Mouse (Mus musculus): ENCODE results near the gene Prkab1. TPM values are rescaled to one million over a fixed set of nuclear protein-coding genes. Genes with fewer than 3 reads are reported as not detected.

The Prkab1 gene
- 84.0 and 84.8 TPM in 2 replicates for polyA plus RNA-seq (2016; fragmentation: Nextera tagmentation; extraction: Ambion mirVana)

GRCm38 (mm10) chr5:116024327-116024739 lies at the start of gene Prkab1:
TSS of gene Prkab1 (minus strand) at chr5:116024508.
- under 1% methylated on average over 46 of the region's 46 CpGs for WGBS
- peak; percentile 98 for DNase-seq (ENCODE audit: low spot score)
- peaks cover 17% of the 10 kb centered on the region for H3K4me1 ChIP-seq
- no peaks in the 10 kb centered on the region for H3K27me3 ChIP-seq (ENCODE audit: low read depth, poor library complexity, severe bottlenecking)
- H3K4me3 ChIP-seq: peak within 1 kb of the TSS; percentile 89
- peaks cover 32% of the 10 kb centered on the region for H3K36me3 ChIP-seq
- H3K27ac ChIP-seq: peak within 1 kb of the TSS; percentile 93
- H3K9me3 ChIP-seq (replicated peaks): no peaks in the 10 kb centered on the region

GRCm38 (mm10) chr5:116069618-116070017 lies 45.3 kb upstream of the Prkab1 start:
- Histone ChIP-seq H3K4me3 (no peak overlapping the region), H3K27ac (no peak overlapping the region), H3K27me3 (ENCODE audit: low read depth, poor library complexity, severe bottlenecking) (no peaks in the 10 kb centered on the region), H3K9me3 (replicated peaks) (no peaks in the 10 kb centered on the region), H3K36me3 (no peaks in the 10 kb centered on the region), H3K4me1 (no peaks in the 10 kb centered on the region)
- DNase-seq (ENCODE audit: low spot score): no peak
- WGBS: 97% methylated on average over 4 of the region's 4 CpGs

DNA sequence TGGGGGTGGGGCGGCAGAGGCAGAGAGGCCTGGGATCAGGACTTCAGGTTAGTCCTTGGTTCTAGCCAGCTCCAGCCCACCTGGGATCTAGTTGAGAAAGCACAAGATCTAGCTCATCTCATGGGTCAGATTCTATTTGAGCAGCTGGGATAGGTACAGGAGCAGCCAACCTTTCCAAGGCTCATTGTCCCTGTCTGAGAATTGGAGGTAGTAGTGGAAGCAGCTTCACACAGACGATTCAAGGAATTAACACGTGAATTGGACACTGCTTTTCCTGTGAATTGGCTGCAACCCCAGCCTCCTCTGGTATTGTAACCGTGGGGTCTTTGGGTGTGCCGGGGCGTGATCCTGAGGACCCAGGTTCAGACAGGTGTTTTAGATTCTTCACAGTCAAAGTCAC lies 28.5 kb upstream of the Prkab1 start:
- no peak for DNase-seq (ENCODE audit: low spot score)
- H3K9me3 ChIP-seq (replicated peaks): no peaks in the 10 kb centered on the region
- 64% methylated on average over 6 of the region's 6 CpGs for WGBS
- H3K27me3 ChIP-seq (ENCODE audit: low read depth, poor library complexity, severe bottlenecking): no peaks in the 10 kb centered on the region
- H3K4me1 ChIP-seq: no peaks in the 10 kb centered on the region
- no peak overlapping the region for H3K4me3 ChIP-seq
- H3K36me3 ChIP-seq: no peaks in the 10 kb centered on the region
- no peak overlapping the region for H3K27ac ChIP-seq

GRCm38 (mm10) chr5:116052171-116052570 lies 27.9 kb upstream of the Prkab1 start:
- Histone ChIP-seq H3K4me1 (no peaks in the 10 kb centered on the region), H3K9me3 (replicated peaks) (no peaks in the 10 kb centered on the region), H3K27me3 (ENCODE audit: low read depth, poor library complexity, severe bottlenecking) (no peaks in the 10 kb centered on the region), H3K27ac (no peak overlapping the region), H3K4me3 (no peak overlapping the region), H3K36me3 (no peaks in the 10 kb centered on the region)
- no peak for DNase-seq (ENCODE audit: low spot score)
- WGBS: 85% methylated on average over 5 of the region's 5 CpGs

DNA sequence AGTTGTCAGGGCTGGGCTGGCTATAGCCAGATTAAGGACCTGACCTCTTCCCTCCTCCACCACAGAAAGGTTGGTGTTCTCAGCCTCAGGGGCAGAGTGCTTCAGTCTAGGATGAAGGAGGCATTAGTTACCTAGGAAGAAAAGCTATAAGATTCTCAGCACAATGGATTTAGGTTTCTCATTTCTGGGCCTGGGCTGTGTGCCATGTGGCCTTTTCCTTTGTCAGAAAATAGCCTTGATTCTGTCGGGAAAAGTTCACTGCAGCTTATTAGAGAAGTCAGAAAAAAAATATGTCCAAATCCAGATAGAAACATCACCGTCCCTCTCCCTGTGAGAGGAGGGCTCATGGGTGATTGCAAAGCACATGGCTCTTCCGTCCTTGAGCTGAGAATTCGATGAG lies 25.5 kb upstream of the Prkab1 start:
- H3K27me3 ChIP-seq (ENCODE audit: low read depth, poor library complexity, severe bottlenecking): no peaks in the 10 kb centered on the region
- 91% methylated on average over 4 of the region's 4 CpGs for WGBS
- DNase-seq (ENCODE audit: low spot score): no peak
- no peaks in the 10 kb centered on the region for H3K4me1 ChIP-seq
- H3K4me3 ChIP-seq: no peak overlapping the region
- H3K27ac ChIP-seq: no peak overlapping the region
- H3K36me3 ChIP-seq: no peaks in the 10 kb centered on the region
- H3K9me3 ChIP-seq (replicated peaks): no peaks in the 10 kb centered on the region

GRCm38 (mm10) chr5:116048321-116048720 lies 24.0 kb upstream of the Prkab1 start:
- Histone ChIP-seq H3K9me3 (replicated peaks) (no peaks in the 10 kb centered on the region), H3K4me3 (no peak overlapping the region), H3K4me1 (no peaks in the 10 kb centered on the region), H3K27ac (no peak overlapping the region), H3K36me3 (no peaks in the 10 kb centered on the region), H3K27me3 (ENCODE audit: low read depth, poor library complexity, severe bottlenecking) (no peaks in the 10 kb centered on the region)
- 93% methylated on average over 3 of the region's 3 CpGs for WGBS
- no peak for DNase-seq (ENCODE audit: low spot score)

- WGBS: 92% methylated on average over 4 of the region's 4 CpGs
- no peak for DNase-seq (ENCODE audit: low spot score)
- Histone ChIP-seq H3K27ac (no peak overlapping the region), H3K9me3 (replicated peaks) (no peaks in the 10 kb centered on the region), H3K4me3 (no peak overlapping the region), H3K36me3 (no peaks in the 10 kb centered on the region), H3K4me1 (no peaks in the 10 kb centered on the region), H3K27me3 (ENCODE audit: low read depth, poor library complexity, severe bottlenecking) (no peaks in the 10 kb centered on the region)
Measured at GRCm38 (mm10) chr5:116046246-116046645, 21.9 kb upstream of the Prkab1 start.

GRCm38 (mm10) chr5:116045581-116045980 lies 21.3 kb upstream of the Prkab1 start:
- Histone ChIP-seq H3K36me3 (no peaks in the 10 kb centered on the region), H3K27ac (no peak overlapping the region), H3K27me3 (ENCODE audit: low read depth, poor library complexity, severe bottlenecking) (0 out of 2 replicates have a peak, but pooled peaks cover 2% of the 10 kb centered on the region), H3K4me1 (no peaks in the 10 kb centered on the region), H3K4me3 (no peak overlapping the region), H3K9me3 (replicated peaks) (no peaks in the 10 kb centered on the region)
- WGBS: 89% methylated on average over 8 of the region's 8 CpGs
- DNase-seq (ENCODE audit: low spot score): no peak

DNA sequence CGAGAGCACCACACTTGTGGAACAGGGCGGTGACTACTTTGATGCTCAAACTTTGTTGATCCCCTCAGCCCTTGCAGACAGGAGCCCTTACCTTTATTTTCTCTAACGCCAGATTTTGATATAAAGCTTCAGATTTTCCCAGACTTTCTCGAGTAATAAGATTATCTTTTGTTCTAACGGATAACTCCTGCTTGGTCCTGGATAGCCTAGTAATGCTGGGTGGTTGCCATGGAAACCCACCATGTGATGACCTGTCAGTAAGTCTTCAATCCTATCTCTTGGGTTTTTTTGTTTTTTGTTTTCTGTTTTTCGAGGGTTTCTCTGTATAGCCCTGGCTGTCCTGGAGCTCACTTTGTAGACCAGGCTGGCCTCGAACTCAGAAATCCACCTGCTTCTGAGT lies 17.9 kb upstream of the Prkab1 start:
- Histone ChIP-seq H3K9me3 (replicated peaks) (no peaks in the 10 kb centered on the region), H3K4me1 (no peaks in the 10 kb centered on the region), H3K27ac (no peak overlapping the region), H3K27me3 (ENCODE audit: low read depth, poor library complexity, severe bottlenecking) (0 out of 2 replicates have a peak, but pooled peaks cover 5% of the 10 kb centered on the region), H3K4me3 (no peak overlapping the region), H3K36me3 (no peaks in the 10 kb centered on the region)
- DNase-seq (ENCODE audit: low spot score): no peak
- 81% methylated on average over 7 of the region's 7 CpGs for WGBS

- Histone ChIP-seq H3K9me3 (replicated peaks) (no peaks in the 10 kb centered on the region), H3K27ac (no peak overlapping the region), H3K4me1 (no peaks in the 10 kb centered on the region), H3K36me3 (no peaks in the 10 kb centered on the region), H3K4me3 (peak overlapping the region; percentile 13; the same call in 1 of the 2 replicates), H3K27me3 (ENCODE audit: low read depth, poor library complexity, severe bottlenecking) (peaks cover 18% of the 10 kb centered on the region; the same call in 1 of the 2 replicates)
- WGBS: 28% methylated on average over 11 of the region's 11 CpGs
- no peak for DNase-seq (ENCODE audit: low spot score)
Measured at GRCm38 (mm10) chr5:116039706-116040105, 15.4 kb upstream of the Prkab1 start.

DNA sequence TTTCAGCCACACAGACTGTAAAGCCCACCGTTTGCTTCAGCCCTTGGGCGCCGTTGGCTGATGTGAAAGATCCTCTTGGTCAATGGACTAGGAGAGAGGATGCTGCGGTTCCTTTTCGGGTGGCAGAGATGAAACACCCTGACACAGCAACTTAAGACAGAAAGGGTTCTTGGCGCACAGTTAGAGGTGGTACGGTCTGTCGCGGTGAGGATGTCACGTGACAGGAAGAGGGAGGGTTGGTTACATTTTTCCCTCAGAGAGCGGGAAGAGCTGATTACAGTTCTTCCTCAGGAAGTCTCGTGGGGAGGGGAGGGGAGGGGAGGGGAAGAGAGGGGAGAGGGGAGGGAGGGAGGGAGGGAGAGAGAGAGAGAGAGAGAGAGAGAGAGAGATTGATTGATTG lies 13.4 kb upstream of the Prkab1 start:
- H3K9me3 ChIP-seq (replicated peaks): no peaks in the 10 kb centered on the region
- H3K27me3 ChIP-seq (ENCODE audit: low read depth, poor library complexity, severe bottlenecking): peaks cover 18% of the 10 kb centered on the region; the same call in 1 of the 2 replicates
- no peaks in the 10 kb centered on the region for H3K4me1 ChIP-seq
- no peak overlapping the region for H3K4me3 ChIP-seq
- no peaks in the 10 kb centered on the region for H3K36me3 ChIP-seq
- 55% methylated on average over 12 of the region's 12 CpGs for WGBS
- no peak for DNase-seq (ENCODE audit: low spot score)
- no peak overlapping the region for H3K27ac ChIP-seq

DNA sequence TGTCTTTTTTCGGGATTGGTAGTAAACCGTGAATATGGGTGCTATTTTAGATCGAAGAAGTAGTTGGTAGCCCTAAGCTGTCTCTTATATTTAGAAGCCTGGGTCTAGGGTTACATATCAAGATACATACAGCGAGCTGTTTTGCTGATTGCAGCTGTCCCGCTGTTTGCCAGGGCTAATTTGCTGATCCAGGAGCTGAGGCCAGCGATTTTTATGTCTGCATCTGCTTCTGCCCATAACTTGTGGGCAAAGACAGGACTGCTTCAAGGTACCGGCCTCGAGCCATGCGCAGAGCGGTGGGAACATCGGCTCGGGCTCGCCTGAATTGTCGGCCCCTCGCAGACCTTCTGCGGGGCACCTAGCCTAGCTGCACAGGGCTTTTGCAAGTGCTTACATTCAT lies 12.2 kb upstream of the Prkab1 start:
- no peak overlapping the region for H3K4me3 ChIP-seq
- no peaks in the 10 kb centered on the region for H3K4me1 ChIP-seq
- no peaks in the 10 kb centered on the region for H3K9me3 ChIP-seq (replicated peaks)
- no peak overlapping the region for H3K27ac ChIP-seq
- H3K36me3 ChIP-seq: no peaks in the 10 kb centered on the region
- peak; percentile 29 for DNase-seq (ENCODE audit: low spot score)
- WGBS: 71% methylated on average over 16 of the region's 16 CpGs
- H3K27me3 ChIP-seq (ENCODE audit: low read depth, poor library complexity, severe bottlenecking): peaks cover 18% of the 10 kb centered on the region; the same call in 1 of the 2 replicates

- Histone ChIP-seq H3K27ac (no peak overlapping the region), H3K27me3 (ENCODE audit: low read depth, poor library complexity, severe bottlenecking) (peaks cover 15% of the 10 kb centered on the region; the same call in 1 of the 2 replicates), H3K4me1 (peaks cover 7% of the 10 kb centered on the region), H3K36me3 (no peaks in the 10 kb centered on the region), H3K9me3 (replicated peaks) (no peaks in the 10 kb centered on the region), H3K4me3 (peak overlapping the region; percentile 29)
- DNase-seq (ENCODE audit: low spot score): peak; percentile 82
- WGBS: 3% methylated on average over 14 of the region's 14 CpGs
Measured at GRCm38 (mm10) chr5:116031190-116031577, 6.9 kb upstream of the Prkab1 start.

GRCm38 (mm10) chr5:116030566-116031189 lies 6.4 kb upstream of the Prkab1 start:
- Histone ChIP-seq H3K36me3 (no peaks in the 10 kb centered on the region), H3K4me3 (peak overlapping the region; percentile 29), H3K4me1 (peaks cover 7% of the 10 kb centered on the region), H3K9me3 (replicated peaks) (no peaks in the 10 kb centered on the region), H3K27ac (no peak overlapping the region), H3K27me3 (ENCODE audit: low read depth, poor library complexity, severe bottlenecking) (peaks cover 11% of the 10 kb centered on the region; the same call in 1 of the 2 replicates)
- no peak for DNase-seq (ENCODE audit: low spot score)
- WGBS: 5% methylated on average over 19 of the region's 19 CpGs
